Mouse (Mus musculus) liver (tissue): ENCODE measurements at regions not wholly inside any gene's neighbourhood (a gene's known extent, or its start where the extent isn't known, plus 50 kb on each side); places are given as distances from the start of the nearest gene placed in this dataset.

Experiments
- DNase-seq: peaks from one replicate; pipeline ENCODE4 v3.0.0-alpha.2; 2020; ENCODE audit warnings: mixed read lengths

DNA sequence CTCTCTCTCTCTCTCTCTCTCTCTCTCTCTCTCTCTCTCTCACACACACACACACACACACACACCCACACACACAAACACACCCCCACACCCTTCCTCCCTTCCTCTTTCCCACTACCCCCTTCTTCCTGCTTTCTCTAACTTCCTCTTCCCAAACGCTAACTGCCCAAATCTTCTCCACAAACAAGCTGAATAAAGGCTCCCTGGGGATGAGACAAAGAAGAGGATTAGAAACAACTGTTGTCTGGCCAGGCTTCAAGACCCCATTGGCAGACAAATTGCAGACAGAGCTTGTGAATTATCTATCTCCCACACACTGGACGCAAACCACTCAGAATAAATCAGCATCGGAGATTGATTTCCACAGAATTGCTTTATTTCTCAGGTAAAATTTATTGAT, 603.4 kb upstream of the Tle4 start:
- no peak for DNase-seq

DNA sequence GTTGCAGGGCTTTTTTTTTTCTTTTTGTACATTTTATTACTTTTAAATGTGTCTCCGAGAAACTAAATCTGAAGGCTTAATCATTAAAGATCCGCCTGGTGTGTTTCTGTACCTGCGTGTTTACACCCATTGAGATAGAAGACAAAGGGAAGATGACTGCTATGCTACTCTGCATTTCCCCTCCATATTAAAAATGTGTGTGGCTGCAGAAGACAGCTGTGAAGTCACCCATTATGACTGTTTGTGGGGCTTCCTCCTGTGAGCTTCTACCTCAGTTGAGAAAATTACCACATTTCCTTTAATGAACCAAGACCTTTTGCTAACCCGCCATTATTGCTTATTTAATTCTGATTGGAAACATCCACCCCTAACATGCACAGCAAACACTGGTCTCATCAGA, 602.9 kb upstream of the Tle4 start:
- no peak for DNase-seq

DNA sequence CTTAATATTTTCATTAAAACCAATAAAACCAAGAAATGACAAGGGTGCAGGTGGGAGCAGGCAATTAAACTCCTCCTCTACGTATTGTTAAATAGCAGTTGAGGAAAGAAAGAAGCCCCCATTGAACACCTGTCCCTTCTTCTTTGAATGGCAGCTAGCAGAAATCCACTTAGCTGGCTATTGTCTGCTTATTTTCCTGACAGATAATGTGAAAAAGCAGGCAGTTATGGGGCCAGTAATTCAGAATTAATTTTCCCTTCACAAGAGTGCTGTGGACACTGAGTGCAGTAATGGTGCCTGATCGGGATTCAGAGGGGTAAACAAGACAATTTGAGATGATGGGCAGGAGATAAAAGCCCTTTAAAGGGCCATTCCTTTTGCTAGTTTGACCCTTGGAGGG, 602.5 kb upstream of the Tle4 start:
- no peak for DNase-seq

DNA sequence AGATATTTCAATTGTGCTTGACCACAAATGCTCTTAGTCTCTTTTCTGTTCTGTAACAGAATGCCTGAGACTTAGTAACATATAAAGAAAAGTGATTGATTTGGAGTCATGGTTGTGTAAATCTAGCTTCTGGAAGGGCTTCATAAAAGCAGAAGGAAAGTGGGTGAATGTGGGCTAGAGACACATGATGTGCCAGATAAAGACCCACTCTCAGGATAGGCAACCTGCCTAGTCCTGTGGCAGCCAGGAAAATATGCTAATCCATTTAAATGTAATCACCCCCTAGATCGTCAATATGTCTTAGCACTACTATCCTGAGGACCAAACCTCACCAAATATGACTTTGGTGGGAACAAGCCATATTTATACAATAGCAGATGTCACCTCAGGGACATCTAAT, 601.8 kb upstream of the Tle4 start:
- no peak for DNase-seq

DNA sequence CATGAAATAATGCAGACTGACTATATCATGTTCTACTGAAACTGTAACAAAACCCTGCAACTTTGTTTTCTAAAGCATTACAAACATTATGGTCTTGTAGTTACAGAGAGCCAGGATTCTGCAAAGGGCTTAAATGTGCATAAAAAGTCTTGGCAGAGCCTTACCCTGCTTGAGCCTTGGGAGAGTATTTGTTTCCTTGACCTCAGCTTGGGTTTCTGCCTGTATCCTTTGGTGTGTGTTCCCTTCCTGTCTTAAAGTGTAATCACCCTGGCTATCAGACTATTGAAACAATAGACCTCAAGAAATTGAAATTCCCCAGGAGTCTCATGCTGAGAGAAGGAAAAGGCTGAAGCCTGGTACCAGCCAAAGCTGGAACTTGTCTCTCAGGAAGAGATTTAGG, 577.4 kb upstream of the Tle4 start:
- DNase-seq: no peak

DNA sequence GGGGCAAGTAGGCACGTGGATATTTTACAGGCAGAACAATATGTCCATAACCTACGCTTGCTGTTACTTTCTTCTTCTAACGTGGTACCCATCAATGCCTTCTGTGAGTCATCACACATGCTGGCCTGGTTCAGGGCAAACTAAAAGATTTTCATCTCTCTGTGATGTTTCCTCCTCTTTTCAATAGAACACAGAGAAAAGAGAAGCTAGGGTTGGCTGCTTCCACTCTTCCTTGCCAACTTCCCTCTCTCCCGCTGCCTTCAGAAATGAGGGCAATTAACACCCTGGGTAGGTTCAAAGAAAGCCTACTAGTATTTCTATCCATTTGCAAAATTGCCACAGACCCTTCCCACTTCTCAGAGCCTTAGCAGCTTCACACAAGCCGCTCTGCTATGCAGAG, 575.5 kb upstream of the Tle4 start:
- no peak for DNase-seq

DNA sequence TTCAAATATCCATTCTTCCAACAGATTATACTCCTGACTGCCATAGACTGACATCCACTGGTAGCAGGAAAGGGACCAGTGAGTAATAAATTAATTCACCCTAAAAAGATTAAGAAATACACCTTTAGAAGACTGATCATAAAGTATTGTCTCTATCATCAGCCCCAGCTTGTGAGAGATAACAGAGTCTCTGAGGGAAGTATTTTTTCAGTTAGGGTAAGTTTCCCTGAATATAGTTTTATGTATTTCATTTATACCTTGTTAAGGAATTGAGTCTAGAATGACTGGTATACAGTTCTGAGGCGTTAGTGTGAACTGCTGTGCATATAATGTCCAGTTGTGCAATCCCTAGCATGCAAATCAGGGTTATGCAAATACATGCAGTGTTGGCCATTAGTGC, 569.3 kb upstream of the Tle4 start:
- DNase-seq: no peak

DNA sequence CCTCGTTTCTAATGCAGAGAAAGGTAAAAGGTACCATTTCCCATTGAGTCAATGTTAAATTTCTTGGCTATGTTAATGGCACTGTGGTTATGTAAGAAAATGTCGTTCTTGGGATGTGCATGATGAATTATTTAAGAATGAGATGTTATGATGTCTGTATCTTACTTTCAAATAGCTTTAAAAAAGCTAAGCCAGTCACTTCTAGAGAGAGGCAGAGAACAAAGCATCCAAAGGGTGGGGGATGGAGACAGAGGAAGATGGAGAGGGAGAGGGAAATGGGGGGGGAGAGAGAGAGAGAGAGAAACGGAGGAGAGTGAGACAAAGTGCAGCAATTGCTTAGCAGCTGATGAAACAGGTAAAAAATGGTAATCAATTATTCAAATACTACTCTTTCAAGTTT, 562.8 kb upstream of the Tle4 start:
- no peak for DNase-seq

DNA sequence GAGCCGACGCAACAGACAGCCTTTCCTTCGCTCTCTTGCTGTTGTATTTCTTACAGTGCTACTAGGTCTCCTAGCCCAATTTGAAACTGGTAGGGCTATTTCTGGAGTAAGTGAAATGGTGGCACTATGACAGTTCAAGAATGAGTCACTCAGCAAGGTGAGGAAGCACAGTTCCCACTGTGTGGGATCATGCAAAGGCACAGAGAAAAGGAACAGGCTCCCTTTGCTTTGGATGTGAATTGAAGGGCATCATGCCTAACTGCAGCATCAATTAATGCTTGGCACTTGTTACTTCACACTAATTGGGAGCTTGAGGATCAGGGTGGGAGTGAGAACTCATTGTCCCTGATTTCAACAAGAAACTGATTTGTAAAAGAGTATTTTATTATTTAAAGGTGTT, 560.8 kb upstream of the Tle4 start:
- no peak for DNase-seq

DNA sequence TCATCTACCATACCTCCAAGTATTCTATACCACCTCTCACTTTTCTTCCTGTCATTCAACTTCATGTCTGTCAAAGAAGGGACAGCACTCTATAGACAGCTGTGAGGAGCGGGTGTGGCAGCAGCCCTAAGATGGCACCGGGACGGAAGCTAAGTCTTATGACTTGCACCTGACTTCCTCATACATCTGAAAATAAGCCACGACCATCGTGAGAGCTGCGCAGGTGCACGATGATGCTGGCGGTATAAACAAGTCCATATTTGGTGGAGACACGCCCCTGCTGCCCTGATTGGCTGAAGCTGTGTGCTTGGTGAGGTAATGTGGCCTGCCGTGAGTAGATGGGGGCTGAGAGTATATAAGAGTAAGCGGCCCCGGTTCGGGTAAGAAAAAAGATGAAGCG, 560.3 kb upstream of the Tle4 start:
- DNase-seq: no peak

DNA sequence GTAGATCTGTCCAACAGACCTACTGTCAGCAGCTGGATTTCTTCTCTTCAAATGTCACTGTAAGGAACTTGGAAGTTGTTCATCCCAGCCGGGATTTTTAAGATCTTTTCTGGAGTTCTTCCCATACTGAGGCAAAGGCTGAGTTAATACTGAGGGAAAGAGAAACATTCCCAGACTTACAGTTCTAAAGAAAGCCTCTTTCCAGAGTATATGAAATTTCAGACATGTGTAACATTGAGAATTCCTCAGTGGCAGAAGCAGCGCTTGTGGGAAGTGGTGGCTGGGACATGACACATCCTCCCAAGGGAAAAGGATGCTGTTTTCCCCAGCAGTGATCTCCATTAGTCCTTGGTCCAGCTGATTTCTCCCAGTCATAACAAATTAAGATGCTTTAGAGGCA, 556.8 kb upstream of the Tle4 start:
- no peak for DNase-seq

DNA sequence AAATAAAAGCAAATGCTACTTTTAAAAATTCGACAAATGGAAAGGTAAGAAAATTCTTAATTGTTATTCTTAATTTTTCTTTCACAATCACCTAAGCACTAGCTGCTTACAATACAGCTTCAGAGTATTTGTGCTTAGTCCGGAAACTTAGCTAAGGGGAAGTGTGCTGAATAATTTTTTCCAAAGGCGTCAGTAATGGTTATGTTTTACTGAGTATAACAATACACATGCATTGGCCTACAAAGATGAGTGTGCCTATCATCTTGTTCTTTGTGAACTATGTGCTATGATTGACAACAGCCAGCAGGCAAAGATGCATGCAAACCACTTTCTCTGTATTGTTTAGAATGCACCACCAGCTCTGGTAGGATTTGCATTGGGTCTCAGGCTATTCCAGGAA, 548.5 kb upstream of the Tle4 start:
- no peak for DNase-seq

DNA sequence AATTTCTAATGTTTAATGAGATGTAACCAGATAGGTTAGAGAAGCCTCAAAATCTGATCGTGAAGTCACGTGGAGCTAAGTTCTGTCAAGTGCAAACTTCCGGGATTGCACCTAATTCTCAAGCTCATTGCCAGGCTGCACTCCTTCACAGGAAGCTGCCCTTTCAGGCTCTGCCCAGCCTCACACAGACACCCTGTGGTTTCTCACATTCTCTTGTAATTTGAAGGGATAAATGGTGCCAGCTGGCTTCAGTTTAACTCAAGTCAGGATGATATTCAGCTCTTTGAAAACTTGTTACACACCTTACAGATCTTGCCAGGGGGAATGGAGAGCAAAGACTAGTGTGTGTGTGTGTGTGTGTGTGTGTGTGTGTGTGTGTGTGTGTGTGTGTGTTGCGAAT, 529.3 kb upstream of the Tle4 start:
- no peak for DNase-seq

DNA sequence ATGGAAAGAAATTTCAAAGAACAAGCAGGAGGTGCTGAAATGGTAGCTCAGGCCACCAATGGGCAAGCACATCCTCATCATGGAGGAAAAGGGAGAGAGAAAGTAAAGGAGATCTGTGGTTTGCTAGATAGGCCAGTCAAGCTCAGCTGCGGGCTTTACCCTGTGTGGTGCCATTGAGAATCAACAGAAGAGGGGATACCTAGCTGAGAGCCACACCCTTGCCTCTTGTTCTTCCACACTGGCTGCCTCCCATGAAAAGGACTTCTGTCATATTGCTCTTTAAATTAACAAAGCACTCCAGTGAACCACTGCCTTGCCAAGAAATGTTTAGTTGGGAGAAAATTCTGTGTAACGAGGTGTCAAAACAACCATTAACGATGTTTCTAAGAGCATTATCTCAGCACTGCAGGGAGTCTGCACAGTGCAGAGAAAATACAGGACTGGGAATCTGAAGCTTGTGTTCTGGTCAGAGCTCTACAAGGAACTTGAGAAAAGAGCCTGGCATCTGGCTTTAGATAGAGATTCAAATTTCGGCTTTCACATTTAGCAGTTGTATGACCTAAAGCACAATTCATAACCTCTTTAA, 510.7 kb upstream of the Tle4 start:
- no peak for DNase-seq

DNA sequence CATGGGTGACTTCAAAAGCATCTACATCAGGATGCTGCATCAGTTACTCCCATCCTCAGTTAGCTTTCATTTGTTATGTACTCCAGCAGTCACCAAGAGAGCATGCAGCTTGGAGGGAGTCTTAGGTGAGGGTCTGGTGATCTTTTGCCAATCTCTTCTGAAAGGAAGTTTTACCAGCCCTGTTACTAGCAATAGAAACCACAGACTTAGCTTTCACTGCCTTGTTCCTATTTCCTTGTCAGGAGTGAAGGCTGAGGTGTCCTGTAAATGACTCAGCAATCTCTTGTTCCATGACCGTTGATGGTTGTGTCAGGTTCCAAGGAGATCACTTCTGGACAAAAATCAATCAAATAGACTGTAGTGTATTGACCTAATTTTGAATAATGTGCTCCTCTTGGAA, 497.2 kb upstream of the Tle4 start:
- no peak for DNase-seq

DNA sequence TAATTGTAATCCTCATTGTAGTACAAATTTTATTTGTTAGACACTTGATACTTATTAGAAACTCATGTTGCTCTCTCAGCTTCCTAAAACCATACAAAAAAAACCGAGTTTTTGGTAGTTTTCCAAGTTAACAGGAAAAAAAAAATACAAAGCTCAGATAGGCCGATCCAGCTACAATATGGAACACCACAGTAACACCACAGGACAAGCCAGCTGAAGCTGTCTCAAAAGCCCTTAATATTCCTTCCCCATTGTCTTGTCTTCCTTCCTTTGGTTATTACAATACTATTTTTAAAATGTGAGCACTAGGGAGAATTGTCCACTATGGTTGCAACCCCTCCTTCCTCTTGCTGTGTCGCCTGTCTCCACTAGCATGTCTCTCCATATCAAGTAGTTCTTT, 495.7 kb upstream of the Tle4 start:
- no peak for DNase-seq

DNA sequence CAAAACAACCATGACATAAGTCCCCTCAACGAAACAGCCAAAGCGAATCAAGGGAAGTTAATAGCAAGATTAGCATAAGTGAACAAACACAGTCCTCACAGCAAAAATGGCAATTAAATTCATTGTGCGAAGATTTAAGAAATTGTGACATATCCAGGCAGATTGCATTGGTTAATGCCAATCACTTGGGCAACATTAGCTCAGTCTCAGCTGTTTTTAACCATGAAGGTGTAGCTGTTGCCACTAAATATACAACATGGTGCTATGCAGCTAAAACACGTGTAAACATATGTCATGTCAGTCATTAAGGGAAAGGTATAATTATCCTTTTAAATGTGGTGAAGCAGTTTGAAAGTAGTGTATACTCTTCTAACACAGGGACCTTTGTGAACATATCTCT, 482.8 kb upstream of the Tle4 start:
- no peak for DNase-seq

DNA sequence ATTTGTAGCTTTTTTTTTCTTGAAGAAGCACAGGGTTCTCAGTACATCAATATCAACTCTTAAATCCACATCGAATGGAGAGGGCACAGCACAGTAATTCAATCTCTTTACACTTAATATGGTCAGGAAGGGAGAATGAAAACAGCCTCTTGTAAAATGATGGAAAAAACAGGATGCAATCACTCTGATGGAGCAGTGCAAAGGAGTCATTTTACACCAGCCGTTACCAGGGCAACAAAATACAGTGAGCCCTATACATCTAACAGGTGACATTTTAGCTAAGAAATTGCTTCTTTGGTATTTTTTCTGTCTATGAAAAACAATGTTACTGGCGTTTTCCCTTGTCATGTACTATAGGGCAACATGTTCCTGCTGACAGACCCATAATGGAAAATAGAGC, 459.9 kb upstream of the Tle4 start:
- no peak for DNase-seq

DNA sequence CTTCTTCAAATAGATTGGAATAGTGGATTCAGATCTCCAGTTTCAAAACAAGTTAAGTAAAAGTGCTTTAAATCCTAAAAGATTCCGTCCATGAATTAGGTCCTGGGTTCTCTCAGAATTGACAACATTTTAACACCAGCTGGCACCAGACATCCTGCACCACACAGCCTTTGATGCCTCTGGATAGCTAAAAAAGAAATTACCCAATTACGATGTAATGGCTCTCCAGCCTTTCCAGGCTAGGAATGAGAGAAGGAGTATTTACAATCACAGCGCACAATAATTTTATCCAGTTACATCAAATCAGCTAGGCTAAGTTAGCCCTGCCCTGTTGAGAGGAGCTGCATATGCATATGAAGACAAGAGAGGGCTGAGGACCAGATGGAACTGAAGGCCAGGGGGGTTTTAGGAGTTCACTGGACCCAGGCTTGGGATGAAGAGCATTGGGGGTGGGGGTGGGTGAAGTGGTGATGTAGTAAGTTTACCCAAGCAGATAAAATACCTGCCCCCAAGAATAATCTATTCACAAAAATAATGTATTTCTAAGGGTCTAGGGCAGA, 455.8 kb upstream of the Tle4 start:
- DNase-seq: no peak

DNA sequence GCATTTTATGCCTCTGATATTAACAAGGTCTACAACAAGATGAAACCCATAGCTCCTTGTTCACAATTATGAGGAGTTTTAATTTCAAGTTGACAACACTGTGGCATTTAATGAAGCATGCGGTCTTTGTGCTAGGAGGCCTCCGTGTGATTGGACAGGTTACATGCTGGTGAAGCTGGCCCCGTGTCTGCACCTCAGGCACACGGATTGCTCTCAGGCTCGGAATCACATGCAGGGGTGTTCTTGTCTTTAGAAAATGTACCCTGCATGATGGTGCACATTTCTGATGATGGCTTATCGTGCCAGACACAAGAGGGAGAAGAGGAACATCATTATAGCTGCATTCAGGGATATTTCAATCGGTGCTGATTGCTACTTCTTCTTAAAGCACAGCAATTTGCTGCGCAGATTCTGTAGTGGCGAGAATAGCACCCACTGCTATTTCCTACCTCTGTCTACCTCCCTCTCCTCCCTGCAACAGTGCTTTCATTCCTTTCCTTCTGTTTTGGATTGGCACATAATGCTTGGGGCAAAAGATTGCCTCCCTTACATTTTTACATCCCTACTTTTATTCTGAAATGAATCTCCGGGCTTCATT, 454.9 kb upstream of the Tle4 start:
- DNase-seq: no peak

DNA sequence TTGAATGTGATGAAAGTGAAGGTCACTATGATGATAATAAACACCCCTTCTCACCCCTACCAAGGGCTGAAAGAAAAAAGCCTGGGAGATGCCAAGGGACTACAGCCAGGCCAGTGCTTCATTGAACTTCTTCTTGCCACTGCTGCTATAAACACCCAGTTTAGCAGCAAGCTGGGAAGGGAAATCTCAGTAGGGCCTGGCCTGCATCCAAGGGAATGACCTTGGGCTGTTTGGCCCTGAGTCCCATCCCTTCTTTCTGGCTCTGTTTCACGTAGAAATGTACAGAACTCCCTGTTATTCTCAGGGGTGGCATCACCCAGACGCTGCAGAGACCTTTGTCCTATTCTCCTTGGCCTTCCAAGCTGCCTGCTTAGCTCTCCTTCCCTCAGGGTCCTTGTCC, 450.0 kb upstream of the Tle4 start:
- DNase-seq: no peak

DNA sequence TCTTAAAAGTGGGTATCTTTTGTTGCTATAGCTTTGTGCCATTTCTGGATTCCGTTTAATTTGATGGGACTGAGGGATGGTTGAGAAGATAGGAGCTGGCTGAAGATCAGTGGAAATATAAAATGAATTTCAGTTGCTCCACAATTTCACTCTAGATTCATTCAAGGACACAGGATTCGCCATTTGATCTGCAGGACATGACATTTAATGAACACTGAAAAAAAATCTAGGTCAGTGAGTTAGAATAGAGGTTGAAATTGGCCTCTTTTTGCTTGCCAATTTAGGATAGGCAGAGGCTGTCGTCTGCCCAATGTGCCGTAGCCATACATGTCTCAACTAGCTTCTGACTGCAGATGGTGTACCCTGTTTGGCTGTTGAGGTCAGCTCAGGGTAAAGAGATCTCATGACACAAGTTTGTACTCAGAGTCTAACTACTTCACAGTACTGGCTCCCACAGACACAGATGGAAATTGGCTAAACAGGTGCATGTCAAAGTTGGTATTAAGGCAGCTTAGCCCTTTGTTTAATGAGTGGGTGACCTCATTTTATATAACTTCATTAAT, 449.5 kb upstream of the Tle4 start:
- no peak for DNase-seq

DNA sequence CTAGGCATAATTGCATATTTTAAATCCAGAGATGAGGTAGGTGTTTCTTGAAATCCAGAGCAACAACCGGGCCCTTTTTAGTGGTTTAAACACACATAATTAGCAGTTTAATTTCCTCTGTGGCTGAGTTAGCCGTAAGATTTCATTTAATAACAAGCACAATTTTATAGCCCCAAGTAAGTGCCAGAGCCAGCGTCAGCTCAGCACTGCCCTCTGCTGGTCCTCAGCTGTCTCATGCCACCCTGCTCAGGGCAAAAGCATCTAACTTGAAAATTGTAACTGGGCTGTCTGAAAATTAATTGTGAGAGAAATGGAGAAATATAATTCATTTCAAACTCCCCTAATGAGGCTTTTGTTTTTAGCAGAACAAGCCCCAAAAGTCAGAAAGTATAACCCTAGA, 437.7 kb upstream of the Tle4 start:
- peak; percentile 53 for DNase-seq

DNA sequence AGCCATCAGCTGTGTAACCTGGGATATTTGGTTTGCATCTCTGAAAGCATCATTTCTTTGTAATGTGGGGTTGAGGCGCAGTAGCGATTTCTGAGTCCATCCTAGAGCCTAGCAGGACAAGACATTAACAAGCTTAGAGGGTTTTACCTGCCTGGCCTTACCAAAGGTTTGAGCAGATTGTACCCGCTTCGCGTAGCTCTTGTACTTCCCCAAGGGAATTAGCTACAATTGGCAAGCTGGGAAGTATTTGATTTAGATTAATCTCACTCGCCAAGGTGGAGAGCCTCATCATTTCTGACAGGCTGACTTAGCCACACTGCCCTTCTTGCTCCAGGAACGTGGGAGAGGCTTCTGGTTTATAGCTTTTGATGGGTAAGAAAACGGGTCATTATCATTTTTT, 436.1 kb upstream of the Tle4 start:
- DNase-seq: no peak

DNA sequence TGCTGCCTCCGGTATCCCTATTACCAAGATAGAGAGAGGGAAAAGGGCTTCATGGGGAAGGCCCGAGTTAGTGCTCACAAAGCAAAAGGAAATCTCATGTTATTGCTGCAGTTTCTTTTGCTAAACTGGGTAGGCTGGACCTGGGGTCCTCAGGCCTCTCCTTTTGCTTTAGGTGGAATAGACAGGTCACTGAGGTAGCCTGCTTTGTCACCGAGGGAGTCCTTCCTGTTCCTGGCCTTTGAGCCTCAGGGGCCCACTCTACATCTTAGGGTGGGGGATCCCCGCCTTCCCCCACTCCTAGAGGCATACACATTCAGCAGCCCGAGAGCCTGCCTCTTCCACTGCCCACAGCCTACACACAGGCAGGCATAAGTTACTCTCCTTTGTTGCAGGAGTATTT, 435.5 kb upstream of the Tle4 start:
- no peak for DNase-seq
